Mouse (Mus musculus) stomach, postnatal 0 days (tissue): ENCODE measurements around the gene Pik3r2.

Experiments
- CTCF ChIP-seq: IDR thresholded peaks from 2 replicates; pipeline ENCODE4 v1.5.1; 2016; ENCODE audit warnings: antibody characterized with exemption, low read depth, mild to moderate bottlenecking, moderate library complexity
- EP300 ChIP-seq: optimal IDR thresholded peaks from 2 replicates; pipeline ENCODE3; 2016; ENCODE audit warnings: antibody characterized with exemption

GRCm38 (mm10) chr8:70802786-70803510 is 26.4 kb upstream of the Pik3r2 start:
- TF ChIP-seq CTCF (no peak), EP300 (no peak)
